Mouse (Mus musculus): ENCODE data around the gene Stk10.

DNA sequence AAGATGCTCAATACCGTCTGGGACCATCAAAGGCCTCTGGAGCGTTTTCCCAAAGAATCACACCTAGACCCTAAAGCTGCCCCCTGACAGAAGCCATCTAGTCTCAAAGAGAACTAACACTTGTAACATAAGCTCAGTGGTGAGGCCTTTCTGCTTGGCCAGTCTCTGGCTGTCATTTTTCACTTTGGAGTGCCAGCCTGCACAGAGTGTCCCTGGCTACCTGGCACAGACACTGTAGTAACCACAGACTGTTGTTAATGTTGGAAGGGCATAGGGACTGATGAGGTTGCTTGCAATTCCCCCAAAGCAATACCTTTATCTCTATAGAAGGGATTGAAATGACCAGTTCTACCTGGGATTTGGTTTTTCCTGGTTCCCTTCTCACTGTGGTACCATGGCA, 11.9 kb upstream of the Stk10 start:
- no peak for TF ChIP-seq CTCF (IDR thresholded peaks at IDR 0.05; ENCODE audit: low read depth, low read length)
- TF ChIP-seq GATA1 (IDR thresholded peaks at IDR 0.05; ENCODE audit: borderline replicate concordance, low read length): no peak
- TF ChIP-seq TAL1 (conservative IDR thresholded peaks at IDR 0.05; ENCODE audit: low read depth, low read length): no peak
- TF ChIP-seq POLR2AphosphoS5 (IDR thresholded peaks at IDR 0.05; ENCODE audit: insufficient replicate concordance, low read depth, low read length): no peak
- no peak for TF ChIP-seq GATA2 (IDR thresholded peaks at IDR 0.05; ENCODE audit: borderline replicate concordance, low read depth, low read length)

Data from G1E (cell line).